Mouse (Mus musculus): Measurements from ENCODE around the gene Gnaq.

The Gnaq gene

DNA sequence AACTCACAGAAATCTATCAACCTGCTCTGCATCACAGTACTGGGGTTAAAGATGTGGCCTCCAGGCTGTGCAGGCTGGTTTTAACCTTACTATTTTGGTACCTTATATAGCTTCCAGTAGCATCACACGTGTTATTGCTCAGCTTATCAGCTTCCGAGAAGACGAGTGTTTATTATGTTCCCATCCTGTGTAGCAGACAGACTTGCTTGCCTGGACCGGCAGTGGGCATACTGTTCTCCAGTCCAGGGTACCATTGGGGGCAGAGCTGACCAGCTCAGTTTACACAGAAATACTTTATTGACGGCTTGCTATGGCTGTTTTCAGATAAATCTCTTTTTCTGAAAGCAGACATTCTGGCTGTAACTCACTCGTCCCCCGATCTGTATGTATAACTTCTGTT lies 17.7 kb downstream of the Gnaq start:
- 43% methylated on average over 7 of the region's 7 CpGs for WGBS

DNA sequence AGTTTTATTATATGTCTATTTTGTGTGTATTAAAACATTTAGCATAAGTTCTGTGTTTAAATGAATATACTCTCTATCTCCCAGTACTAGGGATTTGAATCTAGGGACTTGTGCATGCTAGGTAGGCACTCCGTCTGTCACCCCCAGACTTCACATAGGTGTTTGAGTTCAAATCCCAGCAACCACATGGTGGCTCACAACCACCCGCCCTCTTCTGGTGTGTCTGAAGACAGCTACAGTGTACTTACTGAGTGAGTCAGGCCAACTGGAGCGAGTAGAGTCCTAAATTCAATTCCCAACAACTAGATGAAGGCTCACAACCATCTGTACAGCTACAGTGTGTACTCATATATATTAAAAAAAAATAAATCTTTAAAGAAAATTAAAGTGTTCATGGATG lies 21.2 kb downstream of the Gnaq start:
- 74% methylated on average over 3 of the region's 3 CpGs for WGBS

DNA sequence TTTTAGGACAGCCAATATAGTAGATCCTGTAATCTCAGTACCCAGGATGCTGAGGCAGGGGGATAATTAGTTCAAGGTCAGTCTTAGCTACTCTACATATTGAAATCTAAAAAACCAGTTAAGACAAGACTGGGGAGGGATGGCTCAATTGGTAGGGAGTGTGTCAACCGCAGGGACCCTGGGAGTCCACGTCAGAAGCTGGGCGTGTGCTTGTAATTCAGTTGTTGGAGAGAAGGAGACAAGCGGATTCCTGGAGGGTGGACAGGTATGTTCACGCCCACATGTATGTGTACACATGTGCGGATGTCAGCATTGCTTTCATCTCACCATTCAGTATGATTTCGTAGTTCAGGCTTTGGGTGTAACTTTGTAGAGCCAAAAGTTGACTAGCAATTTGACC lies 24.5 kb downstream of the Gnaq start:
- 98% methylated on average over 7 of the region's 7 CpGs for WGBS

DNA sequence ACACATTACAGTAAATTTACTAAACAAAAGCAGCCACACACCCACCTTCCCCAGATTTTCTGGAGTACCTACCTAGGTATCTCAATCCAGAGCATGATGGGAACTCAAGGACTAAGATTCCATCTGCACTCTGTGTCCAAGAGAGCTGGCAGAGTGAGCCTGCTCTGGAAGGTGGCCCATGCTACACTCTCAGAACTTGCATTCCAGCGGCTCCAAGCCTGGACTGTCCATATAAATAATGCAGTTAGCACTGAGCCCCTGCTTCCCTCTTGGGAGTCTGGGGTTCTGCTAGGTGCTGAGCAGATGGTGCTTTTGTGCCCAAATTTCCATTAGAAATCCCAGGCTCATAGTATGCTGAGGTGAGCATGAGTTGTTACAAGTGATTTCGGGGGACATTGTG lies 28.1 kb downstream of the Gnaq start:
- 64% methylated on average over 2 of the region's 2 CpGs for WGBS

DNA sequence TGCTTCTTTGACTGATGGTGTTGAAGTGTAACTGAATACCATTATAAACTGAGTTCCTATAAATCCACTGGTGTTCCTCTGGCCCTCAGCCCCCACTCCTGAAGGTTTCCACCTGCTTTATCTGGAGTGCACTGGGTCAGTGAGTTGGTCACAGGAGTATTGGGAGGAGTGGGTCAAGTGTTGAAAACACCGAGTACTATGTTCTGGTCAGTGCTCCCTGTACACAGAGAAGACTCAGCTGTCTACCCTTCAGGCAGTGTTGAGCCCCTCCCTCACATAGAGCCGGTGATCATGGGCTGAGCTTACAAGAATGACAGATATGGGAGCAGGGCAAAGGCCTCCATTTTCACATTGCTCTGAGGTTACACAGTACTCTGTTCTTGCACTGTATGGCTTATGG lies 28.6 kb downstream of the Gnaq start:
- 93% methylated on average over 2 of the region's 2 CpGs for WGBS

DNA sequence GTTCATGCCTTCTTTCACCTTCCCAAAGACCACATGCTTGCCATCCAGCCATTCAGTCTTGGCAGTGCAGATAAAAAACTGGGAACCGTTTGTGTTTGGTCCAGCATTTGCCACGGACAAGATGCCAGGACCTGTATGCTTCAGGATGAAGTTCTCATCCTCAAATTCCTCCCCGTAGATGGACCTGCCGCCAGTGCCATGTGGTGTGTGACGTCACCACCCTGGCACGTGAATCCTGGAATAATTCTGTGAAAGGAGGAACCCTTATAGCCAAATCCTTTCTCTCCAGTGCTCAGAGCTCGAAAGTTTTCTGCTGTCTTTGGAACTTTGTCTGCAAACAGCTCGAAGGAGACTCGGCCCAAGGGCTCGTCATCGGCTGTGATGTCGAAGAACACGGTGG lies 31.8 kb downstream of the Gnaq start:
- 81% methylated on average over 13 of the region's 13 CpGs for WGBS

DNA sequence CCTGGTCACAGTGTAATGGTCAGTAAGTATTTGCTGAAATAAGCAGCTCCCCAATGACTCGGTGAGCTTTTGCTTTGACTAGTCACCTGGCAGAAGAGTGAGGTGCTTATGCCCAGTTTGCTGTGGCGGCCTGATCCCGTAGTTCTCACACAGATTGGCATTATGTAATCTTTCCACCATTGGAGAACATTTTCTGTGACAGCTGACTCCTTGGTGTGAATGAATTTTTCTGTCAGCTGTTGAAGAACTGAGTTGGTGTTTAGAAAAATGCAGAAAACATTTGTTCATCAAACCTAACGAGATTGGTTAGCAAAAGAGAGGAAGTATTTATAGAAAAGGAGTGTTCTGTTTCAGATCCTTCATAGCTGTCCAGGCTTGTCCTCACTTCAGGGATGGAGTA lies 34.6 kb downstream of the Gnaq start:
- 13% methylated on average over 4 of the region's 4 CpGs for WGBS

DNA sequence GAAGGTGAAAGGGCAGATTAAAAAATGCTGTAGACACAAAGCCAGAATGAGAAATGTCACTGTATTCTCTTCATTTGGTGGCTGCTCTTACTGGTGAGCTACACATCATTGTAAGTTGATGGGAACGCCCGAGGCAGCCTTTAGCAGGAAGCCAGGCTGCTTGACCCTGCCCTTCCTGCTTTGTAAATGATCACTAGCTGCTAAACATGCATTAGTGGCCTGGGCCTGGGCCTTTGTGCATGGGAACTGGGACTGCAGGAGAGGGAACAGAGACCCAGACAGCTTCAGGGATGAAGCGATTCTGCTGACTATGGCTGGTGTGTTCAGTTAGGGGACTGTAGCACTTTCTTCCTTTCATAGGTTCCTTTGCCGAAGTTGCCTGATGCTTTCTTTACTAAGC lies 35.6 kb downstream of the Gnaq start:
- WGBS = 36% methylated on average over 4 of the region's 4 CpGs

DNA sequence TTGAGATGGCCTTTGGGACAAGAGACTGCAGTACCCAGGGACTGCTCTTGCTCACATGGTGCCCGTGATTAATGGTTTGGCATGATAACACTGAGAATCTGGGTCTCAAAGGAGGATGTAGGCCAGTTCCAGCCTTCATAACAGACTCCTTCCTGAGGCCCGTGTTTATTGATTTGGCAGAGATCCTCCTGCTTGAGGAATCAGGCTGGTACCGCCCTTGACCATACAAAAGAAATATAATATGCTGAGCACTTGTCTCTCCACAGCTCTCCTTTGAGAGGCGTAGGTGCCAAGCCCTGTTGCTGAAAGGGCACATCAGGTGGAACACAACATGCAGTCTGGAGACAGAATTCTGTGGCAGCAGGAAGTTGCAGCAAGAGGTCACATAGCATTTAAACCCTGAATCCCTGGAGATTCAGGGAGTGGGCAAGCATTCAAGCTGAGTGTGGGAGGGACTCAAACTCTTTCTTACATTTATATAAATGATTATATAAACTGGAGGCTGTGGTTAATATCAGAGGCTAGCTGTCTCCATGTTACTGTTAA lies 36.1 kb downstream of the Gnaq start:
- 30% methylated on average over 4 of the region's 4 CpGs for WGBS

DNA sequence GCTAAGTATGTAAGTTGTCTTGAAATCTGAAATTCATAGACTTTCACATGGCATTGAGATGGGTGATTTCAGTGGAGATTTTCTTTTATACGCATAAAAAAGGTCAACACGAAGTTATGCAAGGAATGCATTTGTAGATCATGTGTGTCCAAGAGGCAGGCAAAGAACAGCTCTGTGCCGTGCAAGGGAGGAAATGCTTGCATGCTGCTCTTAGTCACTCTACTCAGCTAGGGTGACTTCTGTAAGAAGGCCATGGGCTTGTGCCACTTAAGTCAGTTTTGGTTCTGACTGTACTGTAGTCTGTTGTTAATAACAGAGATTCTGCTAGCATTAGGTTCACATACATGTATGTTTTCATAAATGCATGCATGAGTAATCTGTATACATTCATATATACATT lies 38.1 kb downstream of the Gnaq start:
- 58% methylated on average over 3 of the region's 3 CpGs for WGBS

DNA sequence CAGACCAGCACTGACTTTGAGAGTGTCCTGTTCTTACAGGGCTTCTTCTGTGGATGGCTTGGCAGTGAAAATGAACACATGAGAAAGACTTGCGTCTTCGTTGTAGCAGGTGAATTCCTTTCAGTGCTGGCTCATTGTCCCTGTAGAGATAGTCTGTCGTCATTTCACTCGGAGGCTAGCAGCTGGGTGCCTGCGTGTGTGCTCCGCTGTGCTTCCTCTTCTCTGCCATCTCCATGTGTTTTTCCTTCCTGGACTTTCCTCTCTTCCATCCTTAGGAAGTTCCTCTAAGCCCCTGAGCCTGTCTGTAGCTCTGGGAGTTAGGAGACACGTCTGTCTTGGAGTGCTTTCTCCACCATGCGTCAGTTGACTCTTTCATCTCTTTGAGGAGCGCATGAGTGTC lies 41.1 kb downstream of the Gnaq start:
- whole genome bisulfite sequencing = 28% methylated on average over 9 of the region's 9 CpGs

DNA sequence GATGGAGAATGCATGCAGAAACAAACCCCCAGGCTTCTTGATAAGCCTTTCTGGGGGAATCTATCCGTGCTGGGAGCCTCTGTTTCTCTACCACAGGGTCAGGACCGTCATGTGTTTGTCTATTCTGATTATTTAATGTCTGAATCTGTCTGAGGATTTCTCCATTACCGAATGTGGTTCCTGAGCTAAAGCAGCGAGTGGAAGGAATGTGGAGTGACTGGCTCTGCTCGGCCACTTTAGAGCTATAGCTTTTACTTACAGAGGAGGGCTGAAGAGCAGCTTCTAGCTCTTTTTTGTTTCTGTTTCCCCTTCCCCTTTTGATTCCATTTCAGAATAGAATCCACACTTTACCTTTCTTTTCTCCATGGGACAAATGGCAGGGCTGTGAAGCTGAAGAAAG lies 43.8 kb downstream of the Gnaq start:
- 52% methylated on average over 5 of the region's 5 CpGs for WGBS

DNA sequence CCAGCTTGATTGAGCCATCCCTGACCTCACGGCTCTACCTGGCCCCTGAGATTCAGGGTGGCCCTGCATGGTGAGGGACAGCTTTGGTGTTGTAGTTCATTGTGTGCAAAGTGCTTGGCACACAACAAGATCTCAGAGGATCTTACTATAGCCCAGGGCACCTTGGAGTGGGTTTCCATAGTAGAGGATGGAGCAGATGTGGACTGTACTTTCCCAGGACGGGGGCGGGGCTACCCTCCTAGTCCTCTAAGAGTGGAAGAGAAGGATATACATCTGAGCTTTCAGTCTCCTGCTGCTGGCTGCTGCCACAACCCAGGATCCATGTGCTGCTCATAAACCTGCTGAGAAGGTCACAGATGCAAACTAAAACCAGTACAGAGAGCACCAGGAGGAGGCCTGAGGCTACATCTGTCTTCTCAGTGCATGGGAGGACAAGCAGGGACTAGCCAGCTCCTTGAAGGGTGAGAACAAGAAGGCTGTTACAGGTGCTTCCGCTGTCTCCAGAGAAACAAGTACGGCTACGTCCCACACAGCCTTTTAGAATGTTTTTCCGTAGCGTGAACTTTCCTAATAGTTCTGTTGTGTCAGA lies 44.6 kb downstream of the Gnaq start:
- WGBS = 76% methylated on average over 8 of the region's 8 CpGs

DNA sequence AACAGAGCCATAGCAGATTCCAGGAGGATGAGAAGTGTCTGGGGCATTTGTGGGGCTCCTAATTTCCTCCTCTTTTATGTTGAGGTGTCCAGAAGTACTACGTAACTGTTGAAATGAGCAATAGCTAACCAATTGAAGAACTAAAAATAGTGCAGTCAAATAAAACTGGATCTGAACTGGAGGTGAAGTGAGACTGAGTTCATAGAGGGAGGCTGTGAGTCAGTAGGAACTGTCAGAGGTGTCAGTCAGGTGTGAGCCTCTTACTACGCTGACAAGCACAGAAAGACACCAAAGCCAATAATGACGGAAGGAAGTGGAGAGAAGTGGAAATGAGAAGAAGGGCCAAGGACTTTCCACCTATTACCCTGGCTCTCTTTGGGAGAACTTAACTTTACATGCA lies 48.6 kb downstream of the Gnaq start:
- WGBS = 70% methylated on average over 3 of the region's 3 CpGs

DNA sequence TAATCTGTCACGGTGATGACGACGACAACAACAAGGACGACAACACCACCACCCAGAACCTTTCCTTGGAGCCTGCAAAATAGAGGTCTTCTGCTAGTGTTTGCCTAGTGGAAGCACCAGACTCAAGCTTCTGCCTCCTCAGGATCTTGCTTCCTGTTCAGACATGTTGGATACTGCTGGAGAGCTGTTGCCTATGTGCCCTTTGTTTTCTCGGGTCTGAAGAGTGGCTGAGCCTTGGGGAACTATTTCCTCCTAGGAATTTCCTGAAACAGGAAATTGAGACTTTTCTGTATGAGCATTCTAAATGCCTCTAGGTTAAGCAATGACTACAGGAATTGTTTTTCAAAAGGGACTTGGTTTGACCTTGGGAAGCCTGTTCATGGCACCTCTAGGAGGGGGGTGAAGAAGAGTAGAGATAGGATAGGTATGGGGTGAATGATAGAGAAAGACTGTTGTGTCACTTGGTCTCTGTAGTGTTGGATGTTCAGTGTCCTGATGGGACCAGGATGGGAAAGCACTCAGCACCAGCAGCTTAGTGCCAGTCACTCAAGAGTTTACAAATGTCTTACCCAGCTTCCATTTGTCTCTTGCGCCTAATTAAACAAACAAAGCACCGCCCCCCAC lies 49.3 kb downstream of the Gnaq start:
- WGBS = 75% methylated on average over 7 of the region's 7 CpGs

DNA sequence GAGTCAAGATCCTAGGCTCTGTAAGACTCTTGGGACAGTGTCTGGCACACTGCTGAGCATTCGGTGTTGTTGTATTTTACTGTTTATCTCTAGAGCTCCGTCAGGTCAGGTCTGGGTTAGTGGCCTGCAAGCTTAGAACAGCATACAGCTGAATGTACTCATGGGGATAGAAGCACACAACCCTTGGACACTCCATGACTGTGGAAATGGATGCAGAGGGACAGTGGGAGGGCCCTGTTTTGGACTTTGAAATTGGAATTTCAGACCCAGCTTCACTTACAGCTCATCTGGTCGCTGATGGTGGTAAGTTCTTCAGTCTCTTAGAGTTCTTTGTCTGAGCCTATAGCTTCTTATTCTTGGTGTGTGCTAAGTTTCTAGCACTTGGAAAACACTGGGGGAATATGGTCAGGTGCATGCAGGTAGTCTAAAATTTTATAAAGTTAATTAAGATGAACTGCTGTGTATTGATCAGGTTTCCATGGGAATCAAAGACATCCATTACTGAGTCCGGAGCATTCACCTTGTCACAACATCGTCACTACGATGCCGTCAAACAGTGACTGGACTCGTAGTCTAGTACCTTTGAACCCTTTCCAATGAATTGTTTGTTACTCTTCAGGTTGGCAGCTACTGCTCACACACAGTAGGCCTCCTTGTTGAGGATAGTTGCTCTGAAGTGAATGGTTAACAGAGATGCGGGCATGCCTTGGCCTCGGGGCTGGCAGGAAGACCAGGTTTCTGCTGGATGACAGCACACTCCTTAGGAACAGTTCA lies 51.1 kb downstream of the Gnaq start:
- WGBS = 67% methylated on average over 10 of the region's 10 CpGs

DNA sequence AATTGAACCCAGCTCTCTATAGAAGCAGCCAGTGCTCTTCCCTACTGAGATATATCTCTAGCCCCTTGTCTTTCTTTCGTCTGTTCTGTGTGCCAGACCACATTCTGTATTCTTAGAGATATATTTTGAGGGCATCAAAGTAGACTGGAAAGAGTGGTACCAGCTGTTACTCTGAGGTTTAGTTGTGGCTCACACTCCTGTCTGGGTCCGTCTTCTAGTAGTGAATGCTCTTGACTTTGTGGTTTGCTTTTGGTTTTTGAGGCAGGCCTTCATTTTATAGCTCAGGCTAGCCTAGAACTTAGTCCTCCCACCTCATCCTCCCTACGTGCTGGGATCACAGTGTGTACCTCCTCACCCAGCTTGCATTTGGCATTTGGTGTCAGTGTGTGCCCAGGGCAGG lies 54.4 kb downstream of the Gnaq start:
- WGBS = 68% methylated on average over 3 of the region's 3 CpGs

DNA sequence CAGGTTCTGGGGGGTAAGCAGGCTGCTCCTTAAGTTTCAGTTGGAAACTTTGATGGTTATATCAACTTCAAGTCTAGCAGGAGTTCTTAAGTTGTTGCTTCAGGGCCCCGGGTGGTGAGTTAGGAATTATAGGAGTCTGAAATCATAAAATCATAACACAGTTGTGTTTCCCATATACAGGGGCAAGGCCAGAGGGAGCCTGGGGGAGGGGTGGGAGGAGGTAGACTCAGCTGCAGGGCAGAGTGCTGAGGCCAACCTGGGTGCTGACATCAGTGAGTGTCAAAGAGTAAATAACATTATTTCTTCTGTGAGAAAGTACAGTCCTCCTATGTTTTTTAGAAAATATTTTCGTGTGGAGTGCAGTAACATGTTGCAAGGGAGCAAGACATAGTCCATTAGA lies 55.3 kb downstream of the Gnaq start:
- 73% methylated on average over 2 of the region's 2 CpGs for WGBS

DNA sequence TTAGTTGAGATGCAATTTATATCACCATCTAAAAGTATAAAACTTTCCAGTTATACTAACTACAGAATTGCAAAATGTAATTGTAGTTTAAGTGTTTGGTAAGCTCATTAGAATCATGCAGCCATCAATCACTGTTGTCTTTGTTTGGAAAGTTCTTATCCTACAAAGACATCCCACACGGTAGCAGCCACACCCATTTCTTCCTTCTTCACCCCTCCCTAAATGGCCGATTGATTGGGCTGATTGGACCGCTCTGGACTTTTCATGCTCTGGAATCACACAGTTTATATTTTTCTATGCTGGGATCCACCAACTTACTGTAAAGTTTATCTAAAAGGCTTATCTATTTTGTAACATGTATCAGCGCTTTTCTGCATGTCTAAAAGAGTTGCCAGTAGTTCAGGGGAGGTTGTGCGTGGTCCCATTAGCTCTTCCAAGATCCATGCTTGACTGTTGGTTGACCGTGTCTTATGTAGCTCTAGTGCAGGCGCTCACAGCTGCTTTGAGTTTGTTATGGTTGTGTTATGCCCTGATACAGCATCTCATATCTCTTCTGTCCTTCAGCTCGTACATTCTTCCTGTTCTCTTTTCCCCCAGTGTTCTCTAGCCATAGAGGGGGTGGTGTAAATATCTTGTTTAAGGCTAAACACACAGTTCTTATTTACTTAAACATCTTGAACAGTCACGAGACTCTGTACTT lies 56.6 kb downstream of the Gnaq start:
- WGBS = 79% methylated on average over 9 of the region's 9 CpGs

DNA sequence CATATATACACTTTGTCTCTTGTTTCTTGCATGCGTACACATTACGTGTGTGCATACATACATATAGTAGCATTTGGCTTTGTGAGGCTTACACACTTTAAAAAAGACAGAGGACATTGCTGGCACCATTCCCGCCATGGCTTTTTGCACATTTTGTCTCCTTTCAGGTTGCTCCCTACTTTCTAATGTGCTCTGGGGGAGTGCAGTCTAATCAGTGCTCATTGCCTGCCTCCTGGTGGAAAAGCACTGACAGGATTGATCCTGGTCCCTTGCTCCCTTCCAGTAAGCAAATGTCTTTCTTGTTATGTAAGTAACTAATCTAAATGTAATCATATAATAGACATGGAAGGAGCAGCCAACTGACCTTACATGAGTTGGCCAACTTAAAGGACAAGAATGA lies 65.5 kb downstream of the Gnaq start:
- 73% methylated on average over 3 of the region's 3 CpGs for WGBS

DNA sequence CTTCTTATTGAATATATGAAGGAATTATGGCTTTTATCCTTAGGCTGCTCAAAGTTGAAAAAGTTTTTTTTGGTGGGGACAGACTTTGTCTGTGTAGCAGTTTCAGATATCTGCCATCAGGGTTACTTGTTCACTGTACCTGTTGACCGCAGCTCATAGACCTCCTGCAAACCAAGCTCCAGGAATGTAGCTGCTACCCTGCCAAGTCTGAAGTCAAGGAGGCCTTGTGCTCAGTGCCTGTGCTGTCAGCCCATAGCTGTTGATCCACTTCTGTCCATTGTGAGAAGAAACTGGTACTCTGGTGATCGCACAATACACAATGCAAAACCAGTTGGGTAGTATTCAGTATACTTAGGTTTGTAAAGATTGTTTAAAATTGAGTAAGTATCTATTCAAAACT lies 68.7 kb downstream of the Gnaq start:
- 70% methylated on average over 2 of the region's 2 CpGs for WGBS
